Mouse (Mus musculus): Measurements from ENCODE around the gene Lrrc73. TPM values are rescaled to one million over a fixed set of nuclear protein-coding genes. Genes with fewer than 3 reads are reported as not detected.

Lrrc73 gene
- polyA plus RNA-seq, 1 experiment: 0.58 TPM

GRCm38 (mm10) chr17:46242274-46242673 lies 11.1 kb upstream of the Lrrc73 start:
- TF ChIP-seq CTCF (IDR thresholded peaks at IDR 0.05; ENCODE audit: low read depth, low read length): no peak
- no peak for TF ChIP-seq POLR2A (IDR thresholded peaks at IDR 0.05; ENCODE audit: borderline replicate concordance, low read depth, low read length)
- Histone ChIP-seq H3K4me3 (ENCODE audit: insufficient read depth, low read length) (no peak overlapping the region), H3K4me1 (ENCODE audit: control insufficient read depth, insufficient read depth, low read length) (peaks cover 6% of the 10 kb centered on the region), H3K27ac (ENCODE audit: insufficient read depth, low read depth, low read length) (no peak overlapping the region)

GRCm38 (mm10) chr17:46242993-46243392 lies 10.3 kb upstream of the Lrrc73 start:
- Histone ChIP-seq H3K4me1 (ENCODE audit: control insufficient read depth, insufficient read depth, low read length) (peaks cover 6% of the 10 kb centered on the region), H3K27ac (ENCODE audit: insufficient read depth, low read depth, low read length) (no peak overlapping the region), H3K4me3 (ENCODE audit: insufficient read depth, low read length) (no peak overlapping the region)
- TF ChIP-seq POLR2A (IDR thresholded peaks at IDR 0.05; ENCODE audit: borderline replicate concordance, low read depth, low read length): no peak
- no peak for TF ChIP-seq CTCF (IDR thresholded peaks at IDR 0.05; ENCODE audit: low read depth, low read length)

GRCm38 (mm10) chr17:46243624-46244023 lies 9.7 kb upstream of the Lrrc73 start:
- Histone ChIP-seq H3K4me3 (ENCODE audit: insufficient read depth, low read length) (no peak overlapping the region), H3K4me1 (ENCODE audit: control insufficient read depth, insufficient read depth, low read length) (peaks cover 6% of the 10 kb centered on the region), H3K27ac (ENCODE audit: insufficient read depth, low read depth, low read length) (no peak overlapping the region)
- no peak for TF ChIP-seq CTCF (IDR thresholded peaks at IDR 0.05; ENCODE audit: low read depth, low read length)
- TF ChIP-seq POLR2A (IDR thresholded peaks at IDR 0.05; ENCODE audit: borderline replicate concordance, low read depth, low read length): no peak

DNA sequence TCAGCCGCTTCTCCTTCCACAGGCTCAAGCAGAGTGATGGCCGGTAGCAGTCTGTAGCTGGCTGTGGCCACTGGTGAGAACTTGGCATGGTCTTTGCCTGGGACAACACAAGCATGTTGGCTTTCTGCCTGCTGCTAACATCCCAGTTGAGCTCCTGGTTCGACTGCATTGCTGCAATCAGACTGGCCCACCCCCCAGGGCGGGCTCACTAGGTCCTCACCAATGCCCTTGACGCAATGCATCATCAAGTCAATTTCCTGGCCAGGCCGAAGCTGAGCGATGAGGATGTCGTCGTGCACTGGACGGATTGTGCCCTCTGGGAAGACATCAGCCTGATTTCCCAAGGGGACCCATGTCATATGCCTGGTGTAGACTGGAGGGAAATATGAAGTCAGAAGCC lies 8.8 kb upstream of the Lrrc73 start:
- Histone ChIP-seq H3K4me1 (ENCODE audit: control insufficient read depth, insufficient read depth, low read length) (peaks cover 9% of the 10 kb centered on the region), H3K27ac (ENCODE audit: insufficient read depth, low read depth, low read length) (no peak overlapping the region), H3K4me3 (ENCODE audit: insufficient read depth, low read length) (no peak overlapping the region)
- no peak for TF ChIP-seq POLR2A (IDR thresholded peaks at IDR 0.05; ENCODE audit: borderline replicate concordance, low read depth, low read length)
- no peak for TF ChIP-seq CTCF (IDR thresholded peaks at IDR 0.05; ENCODE audit: low read depth, low read length)

- Histone ChIP-seq H3K27ac (ENCODE audit: insufficient read depth, low read depth, low read length) (peak within 1 kb of the TSS; percentile 40), H3K4me3 (ENCODE audit: insufficient read depth, low read length) (peak within 1 kb of the TSS; percentile 73), H3K4me1 (ENCODE audit: control insufficient read depth, insufficient read depth, low read length) (peaks cover 9% of the 10 kb centered on the region)
- TF ChIP-seq POLR2A (IDR thresholded peaks at IDR 0.05; ENCODE audit: borderline replicate concordance, low read depth, low read length): no peak; the same call in 1 of the 2 replicates
- TF ChIP-seq CTCF (IDR thresholded peaks at IDR 0.05; ENCODE audit: low read depth, low read length): no peak
Measured at GRCm38 (mm10) chr17:46247512-46248188, 5.7 kb upstream of the Lrrc73 start, which contains the start of the genes Polr1c and Yipf3. TSS of gene Polr1c (minus strand) at chr17:46248054. TSS of gene Yipf3 (plus strand) at chr17:46248080.

GRCm38 (mm10) chr17:46248189-46248522 lies 5.2 kb upstream of the Lrrc73 start:
- peaks cover 9% of the 10 kb centered on the region for H3K4me1 ChIP-seq (ENCODE audit: control insufficient read depth, insufficient read depth, low read length)
- peak overlapping the region; percentile 40 for H3K27ac ChIP-seq (ENCODE audit: insufficient read depth, low read depth, low read length)
- peak overlapping the region; percentile 73 for H3K4me3 ChIP-seq (ENCODE audit: insufficient read depth, low read length)
- TF ChIP-seq CTCF (IDR thresholded peaks at IDR 0.05; ENCODE audit: low read depth, low read length): no peak
- TF ChIP-seq POLR2A (IDR thresholded peaks at IDR 0.05; ENCODE audit: borderline replicate concordance, low read depth, low read length): no peak

GRCm38 (mm10) chr17:46251174-46251573 lies 2.2 kb upstream of the Lrrc73 start:
- Histone ChIP-seq H3K27ac (ENCODE audit: insufficient read depth, low read depth, low read length) (no peak overlapping the region), H3K4me1 (ENCODE audit: control insufficient read depth, insufficient read depth, low read length) (peaks cover 11% of the 10 kb centered on the region), H3K4me3 (ENCODE audit: insufficient read depth, low read length) (no peak overlapping the region)
- TF ChIP-seq CTCF (IDR thresholded peaks at IDR 0.05; ENCODE audit: low read depth, low read length) (no peak), POLR2A (IDR thresholded peaks at IDR 0.05; ENCODE audit: borderline replicate concordance, low read depth, low read length) (no peak)

DNA sequence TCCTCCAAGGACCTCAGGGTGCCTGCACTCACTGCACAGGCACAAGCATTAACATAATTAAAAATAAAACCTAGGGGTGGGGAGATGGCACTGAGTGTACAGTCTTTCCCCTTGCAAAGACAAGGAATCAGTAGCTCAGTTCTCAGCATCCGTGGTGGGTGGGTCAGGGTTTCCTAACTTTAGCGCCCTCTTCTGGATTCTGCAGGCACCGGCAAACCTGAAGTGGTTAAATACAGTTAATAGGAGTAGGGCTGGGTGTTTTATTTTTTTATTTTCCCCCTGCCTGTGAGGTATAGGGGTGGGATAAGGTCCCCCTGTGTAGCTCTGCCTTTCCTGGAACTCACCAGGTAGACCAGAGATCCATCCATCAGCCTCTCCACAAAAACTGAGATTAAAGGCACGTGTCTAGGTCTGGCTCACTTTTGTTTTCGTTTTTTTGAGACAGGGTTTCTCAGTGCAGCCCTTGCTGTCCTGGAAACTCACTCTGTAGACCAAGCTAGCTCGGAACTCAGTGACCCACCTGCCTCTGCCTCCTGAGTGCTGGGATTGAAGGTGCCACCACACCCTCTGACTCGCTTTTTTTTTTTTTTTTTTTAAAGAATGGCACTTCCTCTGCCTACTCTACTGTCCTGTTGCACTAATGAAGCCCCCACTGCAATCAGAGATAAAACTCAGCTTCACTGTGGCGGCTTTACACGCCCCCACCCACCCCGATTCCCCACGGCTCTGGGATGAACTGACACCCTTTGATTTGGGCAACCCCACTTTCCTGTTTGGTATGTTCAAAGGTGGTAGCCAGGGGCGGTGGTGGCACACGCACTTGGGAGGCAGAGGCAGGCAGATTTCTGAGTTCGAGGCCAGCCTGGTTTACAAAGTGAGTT lies 520 bp upstream of the Lrrc73 start:
- peak overlapping the region; percentile 60 for H3K4me3 ChIP-seq (ENCODE audit: insufficient read depth, low read length)
- H3K27ac ChIP-seq (ENCODE audit: insufficient read depth, low read depth, low read length): no peak overlapping the region
- TF ChIP-seq CTCF (IDR thresholded peaks at IDR 0.05; ENCODE audit: low read depth, low read length) (peak; percentile 48), POLR2A (IDR thresholded peaks at IDR 0.05; ENCODE audit: borderline replicate concordance, low read depth, low read length) (no peak)
- peaks cover 6% of the 10 kb centered on the region; the same call in 1 of the 2 replicates for H3K4me1 ChIP-seq (ENCODE audit: control insufficient read depth, insufficient read depth, low read length)

- Histone ChIP-seq H3K27ac (ENCODE audit: insufficient read depth, low read depth, low read length) (no peak overlapping the region), H3K4me1 (ENCODE audit: control insufficient read depth, insufficient read depth, low read length) (peaks cover 5% of the 10 kb centered on the region; the same call in 1 of the 2 replicates), H3K4me3 (ENCODE audit: insufficient read depth, low read length) (peak overlapping the region; percentile 60)
- TF ChIP-seq POLR2A (IDR thresholded peaks at IDR 0.05; ENCODE audit: borderline replicate concordance, low read depth, low read length): no peak
- TF ChIP-seq CTCF (IDR thresholded peaks at IDR 0.05; ENCODE audit: low read depth, low read length): no peak
Measured at GRCm38 (mm10) chr17:46254106-46254505, 775 bp downstream of the Lrrc73 start.

DNA sequence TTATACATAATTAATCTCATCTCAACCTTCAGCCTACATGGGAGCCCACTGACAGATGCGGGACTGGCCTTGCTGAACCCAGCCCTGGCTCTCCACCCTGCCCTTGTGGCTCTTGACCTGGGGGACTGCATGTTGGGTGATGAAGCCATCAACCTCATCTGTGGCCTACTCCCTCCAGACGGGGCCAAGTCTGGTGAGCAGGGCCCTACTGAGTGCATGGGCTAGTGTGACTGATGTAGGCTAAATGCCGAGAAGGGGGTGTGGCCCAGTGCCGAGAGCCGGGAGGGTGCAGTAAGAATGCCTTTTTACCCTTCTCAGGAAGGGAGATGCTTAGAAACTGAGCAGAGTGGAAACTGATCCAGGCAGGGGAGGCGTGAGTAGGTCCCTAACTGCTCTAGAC lies 1.8 kb downstream of the Lrrc73 start:
- Histone ChIP-seq H3K4me1 (ENCODE audit: control insufficient read depth, insufficient read depth, low read length) (0 out of 2 replicates have a peak, but pooled peaks cover 2% of the 10 kb centered on the region), H3K4me3 (ENCODE audit: insufficient read depth, low read length) (no peak overlapping the region), H3K27ac (ENCODE audit: insufficient read depth, low read depth, low read length) (no peak overlapping the region)
- TF ChIP-seq POLR2A (IDR thresholded peaks at IDR 0.05; ENCODE audit: borderline replicate concordance, low read depth, low read length) (no peak), CTCF (IDR thresholded peaks at IDR 0.05; ENCODE audit: low read depth, low read length) (no peak)
